Mouse (Mus musculus) liver, embryonic 16.5 days (tissue): ENCODE measurements around the gene Ncor2. TPM values are rescaled to one million over a fixed set of nuclear protein-coding genes. Genes with fewer than 3 reads are reported as not detected.
A peak's percentile ranks its signal among the peaks of the same experiment; 100 is the strongest.

Source experiments
- ATAC-seq: fragments of 200-750 bp; cut with Nextera tagmentation; 2 replicates; pipeline ENCODE4 v1.8.0; 2017; ENCODE audit warnings: low read depth, mild to moderate bottlenecking, moderate number of reproducible peaks, moderate library complexity
- H3K27ac ChIP-seq: fragments of 300-500 bp; sonication (generic); 2 replicates; pipeline ENCODE4 v1.5.1; 2014; ENCODE audit warnings: mild to moderate bottlenecking, low read length
- H3K27me3 ChIP-seq: fragments of 300-500 bp; sonication (generic); 2 replicates; pipeline ENCODE4 v1.6.1; 2014; ENCODE audit warnings: low read depth, low read length, mixed read lengths; ENCODE audit not compliant: control insufficient read depth, insufficient read depth
- H3K36me3 ChIP-seq: fragments of 300-500 bp; sonication (generic); 2 replicates; pipeline ENCODE4 v1.6.1; 2014; ENCODE audit warnings: mild to moderate bottlenecking; ENCODE audit not compliant: control insufficient read depth, insufficient read depth
- H3K4me1 ChIP-seq: fragments of 300-500 bp; sonication (generic); 2 replicates; pipeline ENCODE4 v1.6.1; 2014; ENCODE audit warnings: low read depth, low read length, mixed read lengths; ENCODE audit not compliant: control insufficient read depth
- H3K4me2 ChIP-seq: fragments of 300-500 bp; sonication (generic); 2 replicates; pipeline ENCODE4 v1.6.1; 2014; ENCODE audit warnings: low read depth, low read length, mixed read lengths
- H3K4me3 ChIP-seq: fragments of 300-500 bp; sonication (generic); 2 replicates; pipeline ENCODE4 v1.5.1; 2014; ENCODE audit warnings: low read depth, mild to moderate bottlenecking, low read length
- H3K9ac ChIP-seq: fragments of 300-500 bp; sonication (generic); 2 replicates; pipeline ENCODE4 v1.6.1; 2014; ENCODE audit warnings: low read depth, low read length
- H3K9me3 ChIP-seq: fragments of 300-500 bp; sonication (generic); replicated peaks from 2 replicates; pipeline ENCODE4 v1.6.1; 2016; ENCODE audit warnings: low read length; ENCODE audit not compliant: control insufficient read depth
- WGBS: fragments of 180-500 bp; shearing (Covaris S2); extraction: QIAGEN DNeasy Blood & Tissue Kit; methylation state at CpG from one replicate; pipeline ENCODE4 v1.1.7; 2014; ENCODE audit not compliant: insufficient replicate concordance; 5-methylcytosine and 5-hydroxymethylcytosine counted together
- polyA plus RNA-seq: library from polyadenylated mRNA; unstranded; fragments of >200 nt; fragmentation: Nextera tagmentation; extraction: Ambion mirVana; gene quantifications from 2 replicates; pipeline ENCODE4 v1.2.1, GENCODE M21; 2015

The Ncor2 gene
- polyA plus RNA-seq, 1 experiment from 2014 or later, result 4.2 TPM

- Histone ChIP-seq H3K4me1 (no peaks in the 10 kb centered on the region), H3K4me2 (no peak overlapping the region), H3K9me3 (no peaks in the 10 kb centered on the region), H3K36me3 (no peaks in the 10 kb centered on the region), H3K27me3 (no peaks in the 10 kb centered on the region), H3K4me3 (no peak overlapping the region), H3K9ac (no peak overlapping the region), H3K27ac (no peak overlapping the region)
- 71% methylated on average over 13 of the region's 13 CpGs for WGBS
- no peak for ATAC-seq
Observed at GRCm38 (mm10) chr5:125196054-125196453, 17.0 kb upstream of the Ncor2 start.

- Histone ChIP-seq H3K27me3 (no peaks in the 10 kb centered on the region), H3K4me1 (no peaks in the 10 kb centered on the region), H3K4me3 (no peak overlapping the region), H3K9ac (no peak overlapping the region), H3K4me2 (no peak overlapping the region), H3K27ac (no peak overlapping the region), H3K9me3 (no peaks in the 10 kb centered on the region), H3K36me3 (no peaks in the 10 kb centered on the region)
- 39% methylated on average over 3 of the region's 3 CpGs for WGBS
- no peak for ATAC-seq
Observed at GRCm38 (mm10) chr5:125195142-125195541, 16.1 kb upstream of the Ncor2 start.

- WGBS, result 54% methylated on average over 25 of the region's 25 CpGs
- H3K9ac ChIP-seq, result no peak overlapping the region
- H3K4me3 ChIP-seq, result no peak overlapping the region
- ATAC-seq, result no peak
- no peaks in the 10 kb centered on the region for H3K36me3 ChIP-seq
- H3K27ac ChIP-seq, result no peak overlapping the region
- H3K27me3 ChIP-seq, result no peaks in the 10 kb centered on the region
- no peak overlapping the region for H3K4me2 ChIP-seq
- H3K9me3 ChIP-seq, result no peaks in the 10 kb centered on the region
- H3K4me1 ChIP-seq, result no peaks in the 10 kb centered on the region
Observed at GRCm38 (mm10) chr5:125193478-125194439, 14.7 kb upstream of the Ncor2 start.

- no peak overlapping the region for H3K4me3 ChIP-seq
- no peaks in the 10 kb centered on the region for H3K4me1 ChIP-seq
- H3K27me3 ChIP-seq, result no peaks in the 10 kb centered on the region
Observed at GRCm38 (mm10) chr5:125191608-125192007, 12.6 kb upstream of the Ncor2 start.

DNA sequence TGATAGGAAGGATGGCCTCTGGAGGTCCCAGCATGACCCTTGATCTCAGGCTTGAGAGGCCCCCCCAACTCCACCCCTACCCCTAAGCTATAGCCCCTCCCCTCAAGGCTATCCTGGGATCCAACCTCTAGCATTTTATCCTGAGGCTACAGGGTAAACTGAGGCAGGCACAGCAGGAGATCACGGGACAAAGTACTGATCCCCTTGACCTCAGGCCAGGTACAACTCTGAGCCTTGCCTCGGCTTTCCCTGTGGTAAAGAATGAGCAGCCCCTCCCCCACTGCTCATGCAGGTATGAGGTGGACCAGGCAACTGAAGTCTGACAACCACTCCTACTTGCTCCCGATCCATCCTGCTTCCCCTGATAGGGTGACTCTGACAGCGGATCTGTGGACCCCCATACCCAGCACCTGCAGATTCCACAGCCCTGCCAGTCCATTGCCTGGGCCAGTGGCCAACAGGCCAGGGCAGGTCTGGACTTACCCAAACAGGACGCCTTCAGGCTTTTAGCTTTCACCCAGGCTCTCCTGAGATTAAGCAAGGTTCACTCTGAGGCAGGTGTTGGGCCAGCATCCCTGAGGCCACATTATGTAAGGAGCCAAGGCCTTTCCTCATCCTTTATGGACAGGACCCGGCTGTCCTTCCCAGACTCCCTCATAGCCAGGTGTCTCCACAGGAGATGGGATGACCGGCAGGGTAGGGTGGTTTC, 11.2 kb upstream of the Ncor2 start:
- Histone ChIP-seq H3K36me3 (no peaks in the 10 kb centered on the region), H3K27ac (no peak overlapping the region), H3K4me1 (no peaks in the 10 kb centered on the region), H3K4me3 (no peak overlapping the region), H3K9ac (no peak overlapping the region), H3K4me2 (no peak overlapping the region), H3K9me3 (no peaks in the 10 kb centered on the region), H3K27me3 (no peaks in the 10 kb centered on the region)
- ATAC-seq, result no peak
- 62% methylated on average over 7 of the region's 7 CpGs for WGBS

More at GRCm38 (mm10) chr5:125191608-125192007, 12.6 kb upstream of the Ncor2 start:
- no peaks in the 10 kb centered on the region for H3K36me3 ChIP-seq
- H3K9ac ChIP-seq, result no peak overlapping the region
- no peaks in the 10 kb centered on the region for H3K9me3 ChIP-seq
- WGBS, result 56% methylated on average over 9 of the region's 9 CpGs
- no peak for ATAC-seq
- H3K4me2 ChIP-seq, result no peak overlapping the region
- no peak overlapping the region for H3K27ac ChIP-seq

DNA sequence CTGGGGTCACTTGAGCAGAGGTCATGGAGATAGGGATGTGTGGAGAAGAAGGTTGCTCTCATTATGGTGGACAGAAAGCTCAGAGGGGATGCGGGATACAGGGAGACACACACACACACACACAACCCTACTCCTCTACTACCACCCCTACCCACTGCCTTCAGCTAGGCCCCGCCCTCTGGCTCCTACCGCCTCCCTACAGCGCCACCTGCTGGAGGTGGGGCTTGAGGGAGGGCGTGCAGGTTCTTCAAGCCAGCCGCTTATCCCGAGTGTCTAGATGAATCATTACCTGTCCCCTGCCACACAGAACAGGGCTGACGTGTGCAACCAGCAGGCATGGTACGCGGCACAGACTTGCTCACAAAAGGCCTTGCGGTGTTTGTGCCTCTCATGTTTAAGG, 10.6 kb upstream of the Ncor2 start:
- Histone ChIP-seq H3K36me3 (no peaks in the 10 kb centered on the region), H3K4me1 (no peaks in the 10 kb centered on the region), H3K4me3 (no peak overlapping the region), H3K9ac (no peak overlapping the region), H3K27me3 (no peaks in the 10 kb centered on the region), H3K4me2 (no peak overlapping the region), H3K27ac (no peak overlapping the region), H3K9me3 (no peaks in the 10 kb centered on the region)
- ATAC-seq, result peak; percentile 21; the same call in 1 of the 2 replicates
- WGBS, result 31% methylated on average over 11 of the region's 11 CpGs

DNA sequence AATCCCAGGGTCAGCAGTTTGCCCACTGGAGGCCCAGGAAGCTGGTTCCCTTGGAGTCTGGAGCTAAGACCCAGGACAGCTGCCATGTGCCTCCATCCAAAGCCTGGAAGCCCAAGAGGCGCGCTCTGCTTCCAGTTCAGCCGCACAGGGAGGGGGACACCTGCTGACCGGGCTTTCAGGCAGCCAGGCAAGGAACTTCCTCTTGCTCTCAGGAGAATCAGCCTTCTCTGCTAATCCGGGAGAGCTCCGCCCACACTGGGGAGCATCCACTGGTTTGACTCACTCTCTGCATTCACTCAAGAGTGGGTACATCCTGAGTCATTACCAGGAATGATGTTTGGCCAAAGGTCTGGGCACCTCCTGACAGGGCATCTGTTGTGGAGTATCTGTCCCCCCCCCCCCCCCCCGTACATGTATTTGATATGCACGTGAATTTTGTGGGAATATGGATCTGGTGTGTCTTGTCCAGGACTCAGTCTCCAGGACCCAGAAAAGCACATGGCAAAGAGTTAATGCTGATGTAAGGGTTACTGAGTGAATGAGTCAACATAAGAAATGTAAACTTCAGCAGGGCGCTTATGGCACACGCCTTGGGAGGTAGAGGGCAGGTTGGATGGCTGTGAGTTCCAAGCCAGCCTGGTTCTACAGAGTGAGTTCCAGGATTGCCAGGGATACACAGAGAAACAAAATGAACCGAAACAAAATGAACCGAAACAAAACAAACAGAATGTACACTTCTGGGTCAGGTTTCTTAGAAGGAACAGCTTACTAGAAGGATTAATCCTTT, 10.0 kb upstream of the Ncor2 start:
- 28% methylated on average over 12 of the region's 12 CpGs for WGBS
- Histone ChIP-seq H3K36me3 (no peaks in the 10 kb centered on the region), H3K4me2 (no peak overlapping the region), H3K4me1 (no peaks in the 10 kb centered on the region), H3K9me3 (no peaks in the 10 kb centered on the region), H3K9ac (no peak overlapping the region), H3K4me3 (no peak overlapping the region), H3K27ac (no peak overlapping the region), H3K27me3 (no peaks in the 10 kb centered on the region)
- 0 out of 2 replicates have a peak, but pooled peaks have one; percentile 35 for ATAC-seq

DNA sequence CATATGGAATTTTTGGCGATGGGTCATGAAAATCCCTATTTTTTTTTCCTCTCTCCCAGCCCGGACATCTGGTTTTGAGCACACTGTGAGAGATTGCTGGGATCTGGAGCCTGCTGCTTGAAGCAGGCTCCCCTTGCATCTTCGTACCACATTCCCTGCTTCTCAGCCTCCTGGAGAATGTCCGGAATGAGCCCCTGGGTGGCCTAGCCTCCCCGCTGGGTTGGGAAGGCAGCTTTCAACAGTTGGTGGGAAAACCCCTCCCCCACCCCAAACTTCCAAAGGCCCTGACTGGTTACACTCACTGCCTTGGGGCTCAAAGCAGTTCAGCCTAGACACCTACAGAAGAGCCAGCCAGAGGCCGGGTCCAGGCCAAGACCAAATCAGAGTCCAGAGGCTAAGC, 5.8 kb upstream of the Ncor2 start:
- Histone ChIP-seq H3K9me3 (no peaks in the 10 kb centered on the region), H3K36me3 (no peaks in the 10 kb centered on the region), H3K4me3 (no peak overlapping the region), H3K27me3 (no peaks in the 10 kb centered on the region), H3K9ac (no peak overlapping the region), H3K27ac (no peak overlapping the region), H3K4me1 (peaks cover 4% of the 10 kb centered on the region), H3K4me2 (no peak overlapping the region)
- ATAC-seq, result no peak
- 40% methylated on average over 6 of the region's 6 CpGs for WGBS
